Mouse (Mus musculus): ENCODE measurements around the gene Rab3a.

The Rab3a gene

GRCm38 (mm10) chr8:70754043-70754870, at the start of gene Rab3a:
Rab3a (plus strand) TSS chr8:70754679.
- DNase-seq, result peak; percentile 98 to 99

DNA sequence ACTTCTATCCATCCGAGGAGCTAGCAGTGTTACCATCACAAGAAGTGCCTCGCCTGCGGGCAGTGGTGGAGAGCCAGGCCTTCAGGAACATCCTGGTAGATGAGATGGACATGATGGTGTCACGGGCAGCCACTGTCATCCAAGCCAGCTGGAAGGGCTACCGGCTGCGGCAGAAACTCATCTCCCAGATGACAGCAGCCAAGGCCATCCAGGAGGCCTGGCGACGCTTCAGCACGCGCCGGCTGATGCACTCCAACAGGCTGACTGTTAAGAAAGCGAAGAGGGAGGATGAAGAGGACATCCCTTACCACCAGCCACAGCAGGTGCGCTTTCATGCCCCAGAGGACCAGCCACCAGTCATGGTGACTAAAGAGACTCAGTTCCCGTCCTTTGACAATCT, 46.2 kb upstream of the Rab3a start:
- DNase-seq, result no peak

GRCm38 (mm10) chr8:70709794-70710193, 44.7 kb upstream of the Rab3a start:
- no peak for DNase-seq

- DNase-seq, result no peak
These were observed 44.2 kb upstream of the Rab3a start for GRCm38 (mm10) chr8:70710296-70710695.

DNA sequence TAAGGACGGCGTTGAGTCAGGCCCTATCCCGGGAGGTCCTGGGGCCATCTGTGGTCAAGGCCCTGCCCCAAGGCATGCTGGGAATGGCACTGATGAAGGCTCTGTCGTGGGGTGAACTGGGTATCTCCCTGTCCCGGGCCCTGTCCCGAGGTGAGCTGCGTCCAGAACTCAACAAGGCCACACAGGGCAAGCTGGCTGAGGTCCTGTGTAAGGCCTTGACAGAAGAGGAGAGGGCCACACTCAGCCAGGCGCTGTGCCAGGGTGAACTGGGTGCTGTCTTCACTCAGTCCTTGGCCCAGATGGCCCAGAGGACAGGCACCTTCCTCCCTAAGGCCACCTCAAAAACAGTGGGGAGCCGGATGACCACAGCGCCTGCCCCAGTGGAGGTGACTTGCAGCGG, 43.4 kb upstream of the Rab3a start:
- no peak for DNase-seq

GRCm38 (mm10) chr8:70713991-70714390, 40.5 kb upstream of the Rab3a start:
- DNase-seq, result no peak

DNA sequence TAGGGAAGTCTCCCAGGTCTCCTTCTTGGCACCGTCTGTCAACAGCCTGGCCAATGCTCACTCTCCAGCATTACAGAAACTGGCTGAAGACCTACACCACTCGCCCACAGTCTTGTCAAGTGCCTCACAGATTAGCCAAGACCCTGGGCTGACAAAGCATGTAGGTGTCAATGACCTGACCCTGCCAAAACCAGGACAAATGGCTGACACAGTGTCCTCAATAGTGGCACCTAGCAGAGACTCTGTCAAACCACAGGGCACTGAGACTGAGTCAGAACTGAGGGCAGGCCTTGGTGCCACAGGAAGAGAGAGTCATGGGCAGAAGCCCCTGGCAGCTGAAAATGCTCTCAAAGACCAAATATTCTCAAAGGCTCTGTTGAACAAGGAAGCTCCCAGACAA, 39.4 kb upstream of the Rab3a start:
- no peak for DNase-seq

GRCm38 (mm10) chr8:70716521-70717400, 37.7 kb upstream of the Rab3a start:
- peak in 1 of 2 experiments; percentile 41 for DNase-seq

DNA sequence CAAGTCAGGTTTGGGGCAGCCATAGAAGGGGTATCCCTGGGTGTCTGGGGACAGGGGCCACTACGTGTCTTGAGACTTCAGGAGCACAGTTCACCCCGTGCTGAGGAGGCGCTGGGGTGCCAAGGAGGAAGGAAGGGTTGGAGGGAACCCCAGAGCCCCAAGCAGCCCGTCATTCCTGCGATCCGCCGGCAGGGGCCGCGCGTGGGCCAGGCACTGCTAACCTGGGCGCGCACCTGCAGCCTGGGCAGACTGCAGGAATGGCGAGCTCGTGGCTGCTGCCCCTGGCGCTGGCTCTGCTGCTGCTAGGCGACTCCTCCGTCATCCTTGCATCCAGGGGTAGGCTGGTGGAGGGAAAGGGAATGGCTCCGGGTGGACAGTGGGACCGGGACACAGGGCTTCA, 36.2 kb upstream of the Rab3a start, which contains the start of gene Gm3336:
TSS of gene Gm3336 (plus strand) at position 247 of the 400 bp plus-strand sequence.
- DNase-seq, result peak; percentile 89 to 90

- DNase-seq, result peak in 1 of 2 experiments; percentile 6
These were observed 34.6 kb upstream of the Rab3a start for GRCm38 (mm10) chr8:70719796-70720270.

- peak; percentile 91 to 93 for DNase-seq
These were observed 33.7 kb upstream of the Rab3a start for GRCm38 (mm10) chr8:70720739-70721138.

DNA sequence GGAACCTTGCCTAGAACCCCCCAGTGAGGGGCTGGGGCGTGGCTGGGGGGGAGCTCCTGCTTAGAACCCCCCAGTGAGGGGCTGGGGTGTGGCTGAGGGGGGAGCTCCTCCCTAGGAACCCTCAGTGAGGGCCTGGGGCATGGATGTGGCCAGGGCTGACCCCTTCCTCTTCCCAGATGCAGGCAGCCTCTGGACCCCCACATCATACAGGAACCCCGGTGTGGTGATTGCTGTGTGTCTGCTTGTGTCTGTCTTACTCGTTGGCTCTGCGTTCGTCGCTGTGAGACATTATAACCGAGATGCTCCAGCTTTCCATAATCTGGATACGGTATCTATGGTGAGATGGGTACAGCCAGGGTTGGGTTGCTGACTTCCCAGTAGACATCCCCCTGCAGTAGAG, 32.9 kb upstream of the Rab3a start:
- no peak for DNase-seq

GRCm38 (mm10) chr8:70723486-70724210, 30.8 kb upstream of the Rab3a start, which contains the start of gene Pde4c:
Pde4c (plus strand) TSS chr8:70723720.
- DNase-seq, result no peak

- DNase-seq, result no peak
These were observed 30.3 kb upstream of the Rab3a start for GRCm38 (mm10) chr8:70724216-70724615.

DNA sequence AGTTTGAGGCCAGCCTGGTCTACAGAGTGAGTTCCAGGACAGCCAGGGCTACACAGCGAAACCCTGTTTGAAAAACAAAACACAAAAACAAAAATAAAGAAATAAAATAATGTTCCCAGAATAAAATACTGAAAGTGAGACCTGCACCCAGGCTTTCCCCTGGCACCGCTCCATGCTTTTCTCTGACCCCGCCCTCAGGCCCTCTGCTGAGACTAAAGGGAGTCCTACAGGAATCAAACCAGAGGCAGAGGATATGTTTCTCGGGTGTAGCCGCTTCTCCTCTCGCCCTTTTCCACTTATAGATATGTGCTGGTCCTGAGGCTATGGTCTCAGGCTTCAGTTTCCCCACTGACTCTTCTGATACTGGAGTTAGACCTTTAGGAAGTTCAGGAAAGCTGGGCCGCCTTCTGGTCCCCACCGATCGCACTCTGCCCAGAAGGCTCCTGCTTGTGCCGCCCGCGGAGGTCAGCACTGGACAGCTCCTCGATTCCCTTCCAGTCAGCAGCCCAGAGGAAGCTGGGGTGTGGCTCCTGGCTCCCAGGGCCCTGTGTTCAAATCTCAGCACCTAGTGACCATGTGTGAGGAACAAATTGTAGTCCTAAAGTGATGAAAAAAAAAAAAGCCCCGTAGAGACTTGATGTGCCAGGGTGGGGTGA, 28.6 kb upstream of the Rab3a start:
- no peak for DNase-seq

DNA sequence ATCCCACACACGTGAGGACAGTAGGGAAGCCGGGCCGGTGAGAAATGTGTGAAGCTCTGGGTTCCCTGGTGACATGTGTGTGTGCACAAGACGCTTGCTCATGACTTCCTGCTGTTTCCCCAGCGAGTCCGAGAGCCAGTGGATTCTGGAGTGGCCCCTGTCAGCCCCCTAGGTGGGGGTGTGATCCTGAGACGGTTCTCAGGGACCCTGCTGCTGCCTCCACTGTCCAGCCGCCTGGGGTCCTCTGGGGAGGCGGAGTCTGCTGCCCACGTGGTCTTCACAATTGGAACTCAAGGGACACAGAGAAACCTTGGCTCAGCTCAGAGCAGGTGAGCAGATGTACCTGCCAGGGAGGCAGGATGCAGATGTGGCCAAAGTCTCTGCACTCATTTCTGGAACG, 27.8 kb upstream of the Rab3a start:
- DNase-seq, result no peak

- peak; percentile 83 for DNase-seq
These were observed 24.5 kb upstream of the Rab3a start for GRCm38 (mm10) chr8:70729808-70730475.

DNA sequence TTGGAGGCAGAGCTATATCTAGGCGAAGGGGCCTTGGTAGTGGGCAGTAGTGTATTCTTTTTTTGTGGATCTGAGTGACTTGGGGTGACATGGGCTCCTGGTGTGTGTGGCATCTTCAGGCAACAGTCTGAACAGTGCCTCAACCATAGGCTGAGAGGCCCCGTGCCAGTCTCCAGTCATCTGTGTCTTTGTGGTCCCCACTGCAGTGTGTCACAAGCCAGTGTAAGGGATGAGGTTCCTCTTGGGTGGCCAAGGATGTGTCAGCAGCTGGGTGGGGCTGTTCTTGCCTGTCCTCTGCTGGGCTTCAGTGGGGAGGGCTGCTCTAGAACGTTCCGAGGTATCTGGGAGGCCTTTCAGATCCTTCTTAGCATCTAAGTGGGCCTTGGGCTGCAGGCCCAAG, 23.5 kb upstream of the Rab3a start:
- peak; percentile 54 to 65 for DNase-seq

DNA sequence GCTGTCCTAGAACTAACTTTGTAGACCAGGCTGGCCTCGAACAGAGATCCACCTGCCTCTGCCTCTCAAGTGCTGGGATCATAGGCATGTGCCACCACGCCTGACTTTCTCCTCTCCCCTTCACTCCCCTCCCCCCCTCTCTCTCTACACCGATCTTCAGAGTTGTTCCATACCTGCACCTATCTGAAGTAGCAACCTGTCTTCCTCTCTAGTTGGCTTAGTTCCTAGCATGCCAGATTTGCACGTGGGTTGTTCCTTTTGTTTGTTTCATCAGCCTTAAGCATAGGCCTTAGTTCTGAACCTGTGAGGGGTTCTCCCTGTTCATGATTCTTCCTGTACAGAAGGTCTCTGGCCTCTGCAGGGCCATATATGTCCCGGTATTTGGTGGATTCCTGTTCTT, 16.8 kb upstream of the Rab3a start:
- no peak for DNase-seq

DNA sequence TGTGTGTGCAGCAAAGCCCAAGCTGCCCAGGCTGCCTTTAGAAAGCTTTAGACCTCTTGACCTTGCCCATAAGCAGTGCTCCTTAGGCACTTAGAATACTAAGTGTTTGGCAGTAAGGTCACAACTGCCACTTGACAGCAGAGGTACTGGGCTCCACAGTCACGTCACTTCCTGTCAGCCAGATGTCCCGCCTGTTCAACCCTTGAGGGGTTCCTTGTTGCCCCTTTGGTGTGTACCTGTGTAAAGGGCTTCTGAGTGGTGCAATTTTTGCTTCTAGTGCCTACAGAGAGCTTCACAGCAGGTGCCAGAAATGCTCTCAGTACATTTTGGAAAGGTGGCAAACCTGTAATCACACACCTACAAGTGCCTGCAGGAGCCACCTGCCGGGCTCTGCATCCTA, 16.3 kb upstream of the Rab3a start:
- no peak for DNase-seq

DNA sequence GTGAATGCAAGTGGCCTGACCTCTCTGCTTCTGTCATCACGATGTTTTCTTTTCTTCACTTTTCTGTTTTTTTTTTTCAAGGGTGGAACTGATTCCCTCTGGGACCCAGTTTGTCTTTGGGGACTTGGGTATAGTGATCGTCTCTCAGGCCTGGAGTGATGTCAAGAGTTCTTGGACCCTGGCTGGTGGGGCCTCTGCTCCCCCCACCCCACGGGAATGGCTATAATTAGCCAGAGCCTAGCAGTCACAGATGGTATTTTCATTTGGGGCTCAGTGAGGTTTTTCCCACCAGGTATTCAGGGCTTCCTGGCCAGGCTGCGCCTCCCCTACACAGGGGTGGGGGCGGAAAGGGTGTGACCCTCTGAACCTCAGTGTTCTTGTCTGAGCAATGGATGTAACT, 12.8 kb upstream of the Rab3a start:
- DNase-seq, result no peak

- no peak for DNase-seq
These were observed 12.3 kb upstream of the Rab3a start for GRCm38 (mm10) chr8:70742176-70742575.
